Comparison of ENCODE assay signal across 22 mouse cellular contexts in genomic region chr5:125006896-125007295, GRCm38 (mm10). TPM values are rescaled to one million over a fixed set of nuclear protein-coding genes. Genes with fewer than 3 reads are reported as not detected.
DNase-seq lines count a peak whose midpoint lies in the region; ATAC-seq and TF ChIP-seq lines count a peak whose summit lies in the region.
"Had no signal": no experiment of that assay in that cellular context is flagged by ENCODE, and none has a peak within 500 bp of the region (broad histone marks: within the 10 kb centered on the region; RNA-seq: fewer than 3 reads in every experiment).

No protein-coding gene starts in this region.

- ATAC-seq in forebrain, embryonic 12.5 days (ENCODE audit: low FRiP score): no peak
- ATAC-seq in forebrain, embryonic 13.5 days: no peak
- peak; percentile 9; the same call in 1 of the 2 replicates for ATAC-seq in lung, embryonic 14.5 days (ENCODE audit: insufficient read depth)
- ATAC-seq in embryonic facial prominence, embryonic 15.5 days (ENCODE audit: insufficient number of reproducible peaks, low FRiP score, low TSS enrichment, low read depth): no peak

- H3K4me2 ChIP-seq in forebrain, embryonic 12.5 days: no peak overlapping the region
- H3K4me2 ChIP-seq in forebrain, embryonic 13.5 days: no peak overlapping the region
- no peak overlapping the region for H3K4me2 ChIP-seq in lung, embryonic 14.5 days
- no peak overlapping the region for H3K4me2 ChIP-seq in embryonic facial prominence, embryonic 15.5 days (replicated peaks)
- H3K4me2 ChIP-seq in myocyte (ENCODE audit: low read depth): no peak overlapping the region
- H3K4me2 ChIP-seq: forebrain, embryonic 15.5 days; hindbrain, embryonic 13.5 days; midbrain, embryonic 13.5 days; stomach, embryonic 15.5 days had no signal

- no peak overlapping the region for H3K4me3 ChIP-seq in forebrain, embryonic 12.5 days (replicated peaks)
- H3K4me3 ChIP-seq in forebrain, embryonic 13.5 days: no peak overlapping the region
- no peak overlapping the region for H3K4me3 ChIP-seq in lung, embryonic 14.5 days (ENCODE audit: low read depth, low read length)
- H3K4me3 ChIP-seq in embryonic facial prominence, embryonic 15.5 days (replicated peaks): no peak overlapping the region
- H3K4me3 ChIP-seq in myocyte: no peak overlapping the region
- H3K4me3 ChIP-seq: erythroblast, embryonic 14.5 days; forebrain, embryonic 15.5 days; hindbrain, embryonic 13.5 days; midbrain, embryonic 13.5 days; stomach, embryonic 15.5 days had no signal

- TF ChIP-seq POLR2A in myocyte (IDR thresholded peaks at IDR 0.05; ENCODE audit: insufficient read length, low read depth): no peak

- no peaks in the 10 kb centered on the region for H3K9me3 ChIP-seq in forebrain, embryonic 12.5 days
- H3K9me3 ChIP-seq in forebrain, embryonic 13.5 days (replicated peaks): no peaks in the 10 kb centered on the region
- H3K9me3 ChIP-seq in lung, embryonic 14.5 days (ENCODE audit: low read depth, low read length): no peaks in the 10 kb centered on the region
- H3K9me3 ChIP-seq in embryonic facial prominence, embryonic 15.5 days (replicated peaks): no peaks in the 10 kb centered on the region
- H3K9me3 ChIP-seq: forebrain, embryonic 15.5 days; hindbrain, embryonic 13.5 days; midbrain, embryonic 13.5 days; stomach, embryonic 15.5 days had no signal

- peaks cover 22% of the 10 kb centered on the region for H3K36me3 ChIP-seq in forebrain, embryonic 12.5 days (replicated peaks)
- peaks cover 28% of the 10 kb centered on the region for H3K36me3 ChIP-seq in forebrain, embryonic 13.5 days (ENCODE audit: poor library complexity, severe bottlenecking)
- peaks cover 29% of the 10 kb centered on the region; the same call in 1 of the 2 replicates for H3K36me3 ChIP-seq in lung, embryonic 14.5 days (ENCODE audit: insufficient read depth)
- peaks cover 24% of the 10 kb centered on the region for H3K36me3 ChIP-seq in embryonic facial prominence, embryonic 15.5 days
- no peaks in the 10 kb centered on the region for H3K36me3 ChIP-seq in myocyte (ENCODE audit: control insufficient read depth, insufficient read depth)
- H3K36me3 ChIP-seq: forebrain, embryonic 15.5 days; G1E had no signal

- no peak overlapping the region for H3ac ChIP-seq in myocyte (ENCODE audit: control insufficient read depth, insufficient read length)

- peaks cover 41% of the 10 kb centered on the region for H3K27me3 ChIP-seq in forebrain, embryonic 12.5 days
- peaks cover 30% of the 10 kb centered on the region for H3K27me3 ChIP-seq in forebrain, embryonic 13.5 days
- 0 out of 2 replicates have a peak, but pooled peaks cover 3% of the 10 kb centered on the region for H3K27me3 ChIP-seq in lung, embryonic 14.5 days (ENCODE audit: insufficient read depth, low read length)
- H3K27me3 ChIP-seq in embryonic facial prominence, embryonic 15.5 days: no peaks in the 10 kb centered on the region
- H3K27me3 ChIP-seq in myocyte (ENCODE audit: control insufficient read depth, insufficient read depth, insufficient read length): no peaks in the 10 kb centered on the region

- no peak overlapping the region for H3K9ac ChIP-seq in forebrain, embryonic 12.5 days
- H3K9ac ChIP-seq in forebrain, embryonic 13.5 days: no peak overlapping the region
- peak overlapping the region; percentile 16; the same call in 1 of the 2 replicates for H3K9ac ChIP-seq in lung, embryonic 14.5 days
- no peak overlapping the region for H3K9ac ChIP-seq in embryonic facial prominence, embryonic 15.5 days
- H3K9ac ChIP-seq: forebrain, embryonic 15.5 days; hindbrain, embryonic 13.5 days; midbrain, embryonic 13.5 days; stomach, embryonic 15.5 days had no signal

- H3K4me1 ChIP-seq in forebrain, embryonic 12.5 days: peaks cover 29% of the 10 kb centered on the region
- H3K4me1 ChIP-seq in forebrain, embryonic 13.5 days: peaks cover 28% of the 10 kb centered on the region
- peaks cover 19% of the 10 kb centered on the region for H3K4me1 ChIP-seq in lung, embryonic 14.5 days (ENCODE audit: insufficient read depth)
- H3K4me1 ChIP-seq in embryonic facial prominence, embryonic 15.5 days: peaks cover 58% of the 10 kb centered on the region

- 0 out of 2 replicates have a peak overlapping the region, but pooled peaks have one; percentile 33 for H3K27ac ChIP-seq in forebrain, embryonic 12.5 days
- H3K27ac ChIP-seq in forebrain, embryonic 13.5 days: no peak overlapping the region
- no peak overlapping the region for H3K27ac ChIP-seq in lung, embryonic 14.5 days (ENCODE audit: low read depth)
- 0 out of 2 replicates have a peak overlapping the region, but pooled peaks have one; percentile 23 for H3K27ac ChIP-seq in embryonic facial prominence, embryonic 15.5 days (replicated peaks)
- H3K27ac ChIP-seq: forebrain, embryonic 15.5 days; midbrain, embryonic 13.5 days; stomach, embryonic 15.5 days had no signal

- no peak for DNase-seq in lung, embryonic 14.5 days
- no peak for DNase-seq in lung, postnatal 36 days
- DNase-seq in embryo, embryonic 9.5 days (ENCODE audit: extremely low spot score): no peak
- DNase-seq: adrenal gland, adult 8-10 months; B cell, adult 2 months; cerebellum, adult 11-12 months; gastrocnemius, postnatal 25 days; heart, postnatal 14 days; kidney, adult 18-20 months; lung, postnatal 14 days; thymus, adult 18-20 months; thymus, postnatal 36 days had no signal

- TF ChIP-seq CTCF in lung, embryonic 14.5 days (IDR thresholded peaks at IDR 0.05; ENCODE audit: low read depth): no peak

- no peaks in the 10 kb centered on the region for H3K79me2 ChIP-seq in myocyte (ENCODE audit: control insufficient read depth, insufficient read depth)

- 84% methylated on average over 4 of the region's 5 CpGs for WGBS in forebrain, embryonic 12.5 days
- WGBS in forebrain, embryonic 13.5 days: 88% methylated on average over 5 of the region's 5 CpGs
- WGBS in lung, embryonic 14.5 days: 62% methylated on average over 5 of the region's 5 CpGs
- 75% methylated on average over 5 of the region's 5 CpGs for WGBS in embryonic facial prominence, embryonic 15.5 days

TF ChIP-seq in myocyte, 11 proteins besides CTCF, POLR2A, EP300 and RAD21:
- TF ChIP-seq POLR2AphosphoS2 (IDR thresholded peaks at IDR 0.05; ENCODE audit: insufficient read length, low read depth): peak; percentile 10
- no peak for TF ChIP-seq USF1 (IDR thresholded peaks at IDR 0.05; ENCODE audit: low read depth)

RNA-seq across cellular contexts. Expression of gene Rflna, which starts 3.9 kb away (rescaled TPM):
- polyA plus RNA-seq in forebrain, embryonic 12.5 days (2016; fragmentation: Nextera tagmentation; extraction: Ambion mirVana): 5.8 and 6.7 TPM in 2 replicates
- polyA plus RNA-seq in forebrain, embryonic 13.5 days (2015; fragmentation: Nextera tagmentation; extraction: Ambion mirVana): 2.7 and 3.5 TPM in 2 replicates
- 7.4 and 9.3 TPM in 2 replicates for polyA plus RNA-seq in lung, embryonic 14.5 days (2014; fragmentation: Nextera tagmentation; extraction: Ambion mirVana)
- 22.1 and 24.0 TPM in 2 replicates for polyA plus RNA-seq in embryonic facial prominence, embryonic 15.5 days (2015; fragmentation: Nextera tagmentation; extraction: Ambion mirVana)
- 0.32 TPM for polyA plus RNA-seq in myocyte (2012; fragmentation: generic; extraction: Trizol)
- polyA plus RNA-seq: erythroblast, embryonic 14.5 days; G1E had no signal

Comparison
In these comparisons a context has a peak if more than half of its experiments do, and no peak if none do; other contexts are left out.
1. H3K27ac ChIP-seq: peak in forebrain, embryonic 12.5 days (single experiment) and embryonic facial prominence, embryonic 15.5 days (single experiment); none in forebrain, embryonic 13.5 days (single experiment) and lung, embryonic 14.5 days (single experiment).